Mouse (Mus musculus): Measurements from ENCODE around the gene Smyd5.

The Smyd5 gene

DNA sequence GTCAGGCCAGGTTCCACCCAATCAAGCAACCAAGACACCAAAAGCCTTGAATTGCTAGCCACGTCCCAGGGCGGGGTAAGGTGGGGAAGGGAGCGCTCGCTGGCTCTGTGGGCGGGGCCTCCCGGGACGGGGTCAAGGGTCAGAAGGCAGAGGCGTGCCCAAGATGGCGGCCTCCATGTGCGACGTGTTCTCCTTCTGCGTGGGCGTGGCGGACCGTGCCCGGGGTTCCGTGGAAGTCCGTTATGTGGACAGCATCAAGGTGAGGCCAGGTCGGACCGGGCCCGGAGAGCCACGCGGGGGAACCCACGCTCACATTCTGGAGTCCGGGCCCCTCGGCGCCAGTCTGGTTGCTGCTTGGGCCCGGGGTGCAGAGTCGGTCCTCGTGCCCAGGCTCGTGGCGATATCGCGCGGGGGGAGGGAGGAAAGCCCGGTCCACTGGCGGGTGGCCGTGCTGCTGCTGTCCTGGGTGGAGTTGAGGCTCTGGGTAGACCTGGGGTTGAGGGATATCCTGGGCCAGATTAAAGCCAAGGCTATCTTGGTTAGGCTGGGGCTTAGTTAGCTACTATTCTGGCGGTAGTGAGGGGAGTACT lies at the start of gene Smyd5:
Gene Smyd5 (plus strand): TSS at position 148 of the 590 bp plus-strand sequence.
- peak; percentile 94 to 95 for DNase-seq

GRCm38 (mm10) chr6:85382791-85383190 lies 49.0 kb upstream of the Smyd5 start:
- no peak for DNase-seq

- no peak for DNase-seq
Observed at GRCm38 (mm10) chr6:85388608-85389007, 43.2 kb upstream of the Smyd5 start.

DNA sequence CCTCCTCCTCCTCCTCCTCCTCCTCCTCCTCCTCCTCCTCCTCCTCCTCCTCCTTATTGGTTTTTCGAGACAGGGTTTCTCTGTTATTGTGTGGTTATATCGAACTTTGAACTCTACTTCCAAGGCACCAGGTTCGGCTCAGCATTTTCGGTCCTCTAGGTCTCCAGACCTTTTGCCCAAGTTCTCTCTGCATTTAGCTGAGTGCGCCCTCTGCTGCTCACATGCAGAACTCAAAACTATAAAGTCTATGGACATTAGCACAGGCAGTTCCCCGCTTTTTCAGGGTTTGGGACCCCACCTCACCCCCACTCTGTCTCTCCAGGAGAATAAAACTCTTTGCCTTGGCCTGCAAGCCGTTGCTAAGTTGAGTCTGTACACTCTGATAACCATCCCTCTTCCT lies 40.0 kb upstream of the Smyd5 start:
- peak; percentile 87 to 88 for DNase-seq

GRCm38 (mm10) chr6:85395360-85395759 lies 36.4 kb upstream of the Smyd5 start:
- no peak for DNase-seq

- peak; percentile 67 to 70 for DNase-seq
Observed at GRCm38 (mm10) chr6:85397165-85397564, 34.6 kb upstream of the Smyd5 start.

DNA sequence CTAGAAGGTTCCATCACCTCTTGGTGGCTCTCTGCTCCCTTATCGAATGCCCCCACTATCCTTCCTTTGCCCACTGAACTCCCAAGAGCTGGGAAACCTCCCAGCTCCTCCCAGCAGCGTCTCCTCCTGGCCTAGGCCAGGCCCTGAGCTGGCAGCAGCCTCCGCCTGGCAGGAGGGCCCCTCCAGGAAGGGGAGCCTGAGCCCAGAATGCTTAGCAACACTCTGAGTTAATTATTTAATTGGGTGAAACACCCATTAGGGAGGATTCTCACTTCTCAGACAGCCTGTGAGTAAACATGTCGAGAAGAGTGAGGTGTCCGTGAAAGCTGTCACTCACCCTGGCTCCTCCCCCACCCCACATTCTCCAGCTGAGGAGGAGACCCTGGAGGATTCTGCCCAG lies 32.1 kb upstream of the Smyd5 start:
- DNase-seq: peak; percentile 29 to 41

- DNase-seq: no peak
Observed at GRCm38 (mm10) chr6:85402613-85403012, 29.2 kb upstream of the Smyd5 start.

DNA sequence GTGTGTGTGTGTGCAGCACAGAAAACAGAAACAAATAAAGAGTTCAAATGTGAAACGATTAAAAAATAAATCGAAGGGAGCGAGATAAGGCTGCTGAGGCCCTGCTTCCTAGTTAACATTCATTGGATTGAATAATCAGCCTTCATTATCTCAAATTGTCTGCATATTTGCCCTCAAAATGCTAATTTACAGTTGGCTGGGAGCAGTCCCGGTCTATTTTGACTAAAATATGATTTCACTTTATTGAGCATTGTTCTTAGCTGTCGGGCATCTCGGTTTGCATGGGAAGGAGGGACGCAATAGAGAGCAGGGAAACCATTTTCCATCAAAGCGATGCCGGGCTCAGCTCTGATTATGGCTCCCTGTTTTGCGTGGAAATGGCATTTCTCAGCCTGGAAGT lies 28.8 kb upstream of the Smyd5 start:
- no peak for DNase-seq

GRCm38 (mm10) chr6:85409003-85409402 lies 22.8 kb upstream of the Smyd5 start:
- DNase-seq: peak; percentile 40 to 50

- peak; percentile 78 to 85 for DNase-seq
Observed at GRCm38 (mm10) chr6:85410771-85411273, 21.0 kb upstream of the Smyd5 start.

DNA sequence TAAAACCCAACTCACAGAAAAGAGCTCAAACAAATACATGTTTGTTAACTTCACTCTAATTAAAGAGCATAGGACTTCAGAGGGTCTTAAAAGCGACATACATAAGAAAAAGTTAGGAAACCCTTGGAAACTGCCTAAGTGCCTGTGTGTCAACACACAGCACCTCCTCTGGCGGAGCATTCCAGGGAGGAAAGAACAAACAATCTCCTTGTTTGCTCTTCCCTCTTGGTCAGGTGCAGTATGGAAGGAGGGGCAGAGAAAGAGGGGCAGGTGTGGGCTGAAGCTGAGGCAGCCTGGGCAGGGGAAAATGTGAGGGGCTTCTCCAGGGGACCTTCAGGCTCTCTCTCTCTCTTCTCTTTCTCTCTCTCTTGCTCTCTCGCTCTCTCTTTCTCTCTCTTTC lies 16.0 kb upstream of the Smyd5 start:
- DNase-seq: no peak

GRCm38 (mm10) chr6:85419150-85419549 lies 12.6 kb upstream of the Smyd5 start:
- DNase-seq: no peak

DNA sequence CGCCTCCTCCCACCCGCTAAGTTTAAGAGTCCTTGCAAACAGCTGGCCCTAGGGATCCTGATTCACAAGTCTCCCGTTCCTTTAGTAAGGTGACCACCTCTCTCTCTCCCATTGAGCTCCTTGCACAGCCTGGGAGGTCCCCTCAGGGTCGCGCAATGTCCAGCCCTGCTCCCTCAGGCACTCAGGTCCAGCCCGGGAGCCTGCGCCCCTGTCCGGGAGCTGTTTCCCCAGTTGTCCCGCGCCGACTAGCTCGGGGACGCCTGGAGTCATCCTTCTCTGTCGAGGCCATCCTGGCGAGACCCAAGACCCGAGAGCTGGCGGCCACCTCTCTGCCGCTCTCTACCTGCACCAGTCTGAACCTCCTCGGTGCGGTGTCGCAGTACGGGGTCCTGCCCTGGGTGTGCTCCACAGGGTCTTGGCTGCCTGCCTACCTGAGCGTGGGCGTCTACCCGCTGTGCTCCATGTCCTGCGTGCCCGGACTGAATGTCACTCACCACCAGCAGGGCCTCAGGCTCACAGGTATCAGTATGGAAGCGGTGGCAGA lies 7.9 kb upstream of the Smyd5 start, which contains the start of gene Noto:
Gene Noto (plus strand): TSS at position 51 of the 544 bp plus-strand sequence.
- peak in 1 of 2 experiments; percentile 11 for DNase-seq

GRCm38 (mm10) chr6:85431274-85431841 lies 431 bp upstream of the Smyd5 start:
- no peak for DNase-seq

GRCm38 (mm10) chr6:85433865-85434264 lies 2.1 kb downstream of the Smyd5 start:
- DNase-seq: no peak

GRCm38 (mm10) chr6:85436204-85436603 lies 4.4 kb downstream of the Smyd5 start:
- DNase-seq: no peak

DNA sequence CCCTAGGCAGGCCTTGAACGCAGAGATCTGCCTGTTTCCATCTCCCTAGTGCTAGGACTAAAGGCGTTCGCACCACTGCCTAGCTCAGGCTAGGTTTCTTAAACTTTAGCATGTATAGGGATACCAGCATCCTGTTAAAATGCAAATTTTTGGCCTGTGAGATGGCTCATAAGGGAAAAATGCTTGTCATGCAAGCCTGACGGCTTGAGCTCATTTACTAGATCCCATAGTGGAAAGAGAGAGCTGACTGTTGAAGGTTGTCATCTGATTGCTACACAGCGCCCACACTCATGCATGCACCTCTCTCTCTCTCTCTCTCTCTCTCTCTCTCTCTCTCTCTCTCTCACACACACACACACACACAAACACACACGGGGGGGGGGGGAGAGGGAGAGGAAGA lies 4.8 kb downstream of the Smyd5 start:
- DNase-seq: no peak

DNA sequence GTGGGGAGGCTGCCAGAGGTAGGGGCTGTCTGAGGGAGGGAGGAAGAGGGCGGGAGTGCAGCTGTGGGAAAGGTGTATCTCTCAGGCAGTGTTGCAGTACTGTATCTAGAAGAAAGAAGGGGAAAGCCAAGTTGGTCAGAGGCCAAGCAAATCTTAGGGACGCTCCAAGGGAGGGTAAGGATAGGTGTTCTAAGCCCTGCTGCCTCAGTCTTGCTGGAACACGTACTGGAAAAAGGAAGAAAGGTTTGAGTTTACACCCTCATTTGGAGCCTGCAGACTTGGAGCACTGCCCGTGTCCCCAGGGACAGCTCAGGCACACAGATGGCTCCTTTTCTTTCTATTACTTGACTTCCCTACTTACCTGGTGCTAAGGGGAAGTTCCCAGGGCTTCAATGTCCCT lies 9.4 kb downstream of the Smyd5 start:
- DNase-seq: no peak

GRCm38 (mm10) chr6:85443488-85444233 lies 11.9 kb downstream of the Smyd5 start:
- no peak for DNase-seq

DNA sequence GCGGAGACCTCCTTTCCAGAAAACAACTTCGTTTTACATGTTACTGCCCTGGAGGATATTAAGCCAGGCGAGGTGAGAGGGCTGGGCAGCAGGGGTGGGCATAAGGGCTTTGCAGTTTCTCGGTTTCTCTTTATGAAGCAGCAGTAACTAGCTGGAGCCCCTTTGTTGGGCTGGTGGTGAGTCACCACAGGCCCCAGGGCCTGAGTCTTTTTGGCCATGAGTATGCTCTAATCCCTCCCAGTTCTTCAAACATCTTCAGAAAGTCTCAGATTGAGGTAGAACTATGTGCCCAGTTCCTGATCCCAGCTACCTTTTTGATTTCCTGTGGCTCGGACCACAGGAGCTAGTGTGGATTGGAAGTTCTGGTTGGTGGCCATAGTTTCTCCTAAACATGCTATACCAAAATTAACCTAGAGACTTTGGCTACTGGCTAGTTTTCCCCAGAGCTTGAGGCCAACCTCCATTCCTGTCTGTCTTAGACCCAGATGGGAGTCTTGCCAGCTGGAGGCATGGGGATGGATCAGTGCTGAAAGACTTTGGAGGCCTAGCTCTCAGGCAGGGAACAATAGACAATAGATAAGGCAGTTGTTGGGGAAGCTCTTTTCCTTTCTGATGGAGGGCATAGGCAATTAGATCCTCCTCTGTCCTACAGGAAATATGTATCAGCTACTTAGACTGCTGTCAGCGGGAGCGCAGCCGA lies 12.6 kb downstream of the Smyd5 start:
- DNase-seq: no peak

GRCm38 (mm10) chr6:85445286-85445685 lies 13.5 kb downstream of the Smyd5 start:
- peak; percentile 16 to 43 for DNase-seq

- DNase-seq: no peak
Observed at GRCm38 (mm10) chr6:85447351-85447750, 15.6 kb downstream of the Smyd5 start.

Measured in kidney, postnatal 4 days (tissue).